Mouse (Mus musculus) small intestine, adult 2 months (tissue): ENCODE measurements at regions not wholly inside any gene's neighbourhood (a gene's known extent, or its start where the extent isn't known, plus 50 kb on each side); places are given as distances from the start of the nearest gene placed in this dataset.

ENCODE experiments used
- H3K27ac ChIP-seq: fragments of 200-500 bp; 2 replicates; pipeline ENCODE4 v1.5.1; 2012; ENCODE audit warnings: low read depth, low read length, control low read depth, inconsistent platforms; ENCODE audit not compliant: insufficient read depth
- H3K27me3 ChIP-seq: fragments of 200-500 bp; 2 replicates; pipeline ENCODE4 v1.6.1; 2012; ENCODE audit warnings: mild to moderate bottlenecking, moderate library complexity, low read length, inconsistent platforms; ENCODE audit not compliant: control insufficient read depth, insufficient read depth
- H3K36me3 ChIP-seq: fragments of 200-500 bp; 2 replicates; pipeline ENCODE4 v1.6.1; 2012; ENCODE audit warnings: mild to moderate bottlenecking, low read length, control low read depth, inconsistent platforms; ENCODE audit not compliant: control insufficient read depth, insufficient read depth
- H3K4me1 ChIP-seq: fragments of 200-500 bp; 2 replicates; pipeline ENCODE4 v1.6.1; 2012; ENCODE audit warnings: low read length, inconsistent platforms, mixed read lengths; ENCODE audit not compliant: control insufficient read depth, insufficient read depth, insufficient read length
- H3K4me3 ChIP-seq: fragments of 200-500 bp; 2 replicates; pipeline ENCODE4 v1.5.1; 2012; ENCODE audit warnings: low read depth, mild to moderate bottlenecking, control low read depth, inconsistent platforms, low read length, moderate library complexity
- CTCF ChIP-seq: fragments of 200-500 bp; IDR thresholded peaks from 2 replicates; pipeline ENCODE4 v1.5.1; 2012; ENCODE audit warnings: low read depth, mild to moderate bottlenecking, control low read depth, inconsistent platforms, low read length, moderate library complexity, mixed read lengths; ENCODE audit not compliant: insufficient replicate concordance, insufficient read length; ENCODE audit errors: extremely low read depth
- POLR2A ChIP-seq: fragments of 200-500 bp; IDR thresholded peaks from 2 replicates; pipeline ENCODE4 v1.6.1; 2012; ENCODE audit warnings: low read depth, mild to moderate bottlenecking, control low read depth, inconsistent platforms, low read length, moderate library complexity
- WGBS: fragments of 180-500 bp; shearing (Covaris S2); methylation state at CpG from one replicate; pipeline ENCODE4 v1.1.7; 2018; 5-methylcytosine and 5-hydroxymethylcytosine counted together

DNA sequence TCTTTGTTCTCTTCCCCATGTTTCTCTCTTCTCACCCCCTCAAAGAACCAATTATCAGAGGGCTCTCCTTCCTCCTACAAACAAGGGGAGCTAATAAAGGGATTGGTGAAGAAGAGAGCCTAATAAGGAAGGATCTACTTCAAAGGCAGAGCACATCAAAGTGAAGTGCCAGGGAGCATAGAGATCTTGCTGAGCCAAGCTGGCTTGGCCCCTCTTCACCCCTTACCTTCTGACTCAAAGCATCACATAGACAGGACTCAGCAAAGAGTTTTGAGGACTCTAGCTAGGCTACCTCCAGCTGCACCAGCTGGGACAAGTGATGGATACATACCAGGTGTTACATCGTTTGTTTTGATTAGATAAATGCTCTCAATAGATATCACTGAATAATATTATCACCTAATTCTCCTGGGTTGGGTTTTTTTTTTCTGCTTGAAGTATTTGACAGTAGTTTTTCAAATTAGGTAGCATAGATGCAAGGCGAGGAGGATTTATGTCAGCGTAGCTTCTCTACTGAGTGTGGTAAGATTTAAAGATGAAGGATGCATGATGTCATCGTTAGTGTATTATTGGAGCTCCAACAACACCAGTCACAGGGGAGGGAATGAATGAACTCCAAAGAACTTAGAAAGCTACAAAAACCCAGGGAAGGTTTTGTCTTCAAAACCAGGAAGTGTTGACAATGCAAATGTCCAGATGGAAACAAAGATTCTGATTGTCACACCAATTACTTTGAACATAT, 69.1 kb upstream of the Prr30 start:
- Histone ChIP-seq H3K27ac (no peak overlapping the region), H3K4me3 (no peak overlapping the region), H3K36me3 (no peaks in the 10 kb centered on the region), H3K27me3 (no peaks in the 10 kb centered on the region), H3K4me1 (no peaks in the 10 kb centered on the region)
- no peak for TF ChIP-seq POLR2A
- no peak for TF ChIP-seq CTCF
- 50% methylated on average over 4 of the region's 4 CpGs for WGBS

- Histone ChIP-seq H3K36me3 (no peaks in the 10 kb centered on the region), H3K27ac (no peak overlapping the region), H3K27me3 (no peaks in the 10 kb centered on the region), H3K4me3 (no peak overlapping the region), H3K4me1 (no peaks in the 10 kb centered on the region)
- 70% methylated on average over 2 of the region's 2 CpGs for WGBS
- TF ChIP-seq POLR2A (no peak), CTCF (no peak)
These were observed 67.4 kb upstream of the Prr30 start for GRCm38 (mm10) chr14:101267536-101267935.
